Comparison of ENCODE assay signal across 8 mouse cellular contexts in genomic region chr14:54578063-54578462, GRCm38 (mm10). TPM values are rescaled to one million over a fixed set of nuclear protein-coding genes. Genes with fewer than 3 reads are reported as not detected.
DNase-seq lines count a peak whose midpoint lies in the region; ATAC-seq and TF ChIP-seq lines count a peak whose summit lies in the region.

No protein-coding gene starts in this region.

- no peak for TF ChIP-seq CTCF in bone marrow macrophage, adult 2 months (IDR thresholded peaks at IDR 0.05; ENCODE audit: low read depth, low read length)

- DNase-seq in kidney, adult 8-10 months: peak; percentile 48 to 50
- no peak for DNase-seq in kidney, adult 11 months
- peak; percentile 50 to 53 for DNase-seq in kidney, postnatal 25 days
- DNase-seq in mesoderm, embryonic 11.5 days (ENCODE audit: low read depth, low spot score): peak; percentile 80
- DNase-seq in thymus, postnatal 25 days: peak; percentile 64
- no peak for DNase-seq in cerebellum, adult 9-11 months

- peak; percentile 54 for ATAC-seq in granulocyte monocyte progenitor cell, adult 5-6 weeks (replicated peaks; ENCODE audit: poor library complexity, severe bottlenecking)

- peak overlapping the region; percentile 66 for H3K4me3 ChIP-seq in bone marrow macrophage, adult 2 months (ENCODE audit: insufficient read depth, low read length)

- no peak for TF ChIP-seq POLR2A in bone marrow macrophage, adult 2 months (IDR thresholded peaks at IDR 0.05; ENCODE audit: borderline replicate concordance, low read depth, low read length)

- peaks cover 14% of the 10 kb centered on the region for H3K4me1 ChIP-seq in bone marrow macrophage, adult 2 months (ENCODE audit: control insufficient read depth, insufficient read depth, low read length)

- peak overlapping the region; percentile 3 for H3K27ac ChIP-seq in bone marrow macrophage, adult 2 months (ENCODE audit: insufficient read depth, low read depth, low read length)

RNA-seq across cellular contexts. Expression of gene Ajuba, which starts 0.7 kb away (rescaled TPM):
- 0.84 and 0.91 TPM in 2 replicates for polyA plus RNA-seq in bone marrow macrophage, adult 2 months (2012; ENCODE audit: insufficient read depth, insufficient read length, missing spikeins)
- total RNA-seq in granulocyte monocyte progenitor cell, adult 5-6 weeks (2014; fragmentation: Nextera tagmentation): 0.77 and 1.0 TPM in 2 replicates
- 1.2 and 2.1 TPM in 2 replicates for total RNA-seq in granulocyte monocyte progenitor cell, adult 5-6 weeks (2017)

RNA-seq across cellular contexts. Expression of gene Haus4, which starts 23.6 kb away (rescaled TPM):
- polyA plus RNA-seq in bone marrow macrophage, adult 2 months (2012; ENCODE audit: insufficient read depth, insufficient read length, missing spikeins): 29.3 and 31.9 TPM in 2 replicates
- total RNA-seq in granulocyte monocyte progenitor cell, adult 5-6 weeks (2014; fragmentation: Nextera tagmentation): 70.3 and 79.6 TPM in 2 replicates
- total RNA-seq in granulocyte monocyte progenitor cell, adult 5-6 weeks (2017): 85.8 and 93.8 TPM in 2 replicates

RNA-seq across cellular contexts. Expression of gene 4931414P19Rik, which starts 27.7 kb away (rescaled TPM):
- polyA plus RNA-seq in bone marrow macrophage, adult 2 months (2012; ENCODE audit: insufficient read depth, insufficient read length, missing spikeins): 4.1 and 8.3 TPM in 2 replicates
- 5.8 and 9.9 TPM in 2 replicates for total RNA-seq in granulocyte monocyte progenitor cell, adult 5-6 weeks (2014; fragmentation: Nextera tagmentation)
- total RNA-seq in granulocyte monocyte progenitor cell, adult 5-6 weeks (2017): 3.6 and 4.3 TPM in 2 replicates

RNA-seq across cellular contexts. Expression of gene Psmb5, which starts 39.8 kb away (rescaled TPM):
- 99.1 and 108 TPM in 2 replicates for polyA plus RNA-seq in bone marrow macrophage, adult 2 months (2012; ENCODE audit: insufficient read depth, insufficient read length, missing spikeins)
- total RNA-seq in granulocyte monocyte progenitor cell, adult 5-6 weeks (2014; fragmentation: Nextera tagmentation): 237 and 287 TPM in 2 replicates
- total RNA-seq in granulocyte monocyte progenitor cell, adult 5-6 weeks (2017): 63.3 and 69.9 TPM in 2 replicates

RNA-seq across cellular contexts. Expression of gene Psmb11, which starts 43.2 kb away (rescaled TPM):
- polyA plus RNA-seq in bone marrow macrophage, adult 2 months (2012; ENCODE audit: insufficient read depth, insufficient read length, missing spikeins): not detected in 2 replicates
- 0.09 TPM in 1 of 2 replicates, not detected in the other for total RNA-seq in granulocyte monocyte progenitor cell, adult 5-6 weeks (2014; fragmentation: Nextera tagmentation)
- not detected in 2 replicates for total RNA-seq in granulocyte monocyte progenitor cell, adult 5-6 weeks (2017)

Comparison
In these comparisons a context has a peak if more than half of its experiments do, and no peak if none do; other contexts are left out.
1. DNase-seq: peak in kidney, adult 8-10 months (2 of 2), kidney, postnatal 25 days (2 of 2), mesoderm, embryonic 11.5 days (single experiment) and thymus, postnatal 25 days (single experiment); none in kidney, adult 11 months (single experiment) and cerebellum, adult 9-11 months (single experiment).